Mouse (Mus musculus) olfactory bulb, adult 2 months (tissue): ENCODE measurements around the gene Hopx.

Experiments
- CTCF ChIP-seq: fragments of 200-500 bp; IDR thresholded peaks from 2 replicates; pipeline ENCODE4 v1.5.1; 2012; ENCODE audit warnings: low read depth, mild to moderate bottlenecking, low read length, moderate library complexity; ENCODE audit not compliant: insufficient read depth
- POLR2A ChIP-seq: fragments of 200-500 bp; IDR thresholded peaks from 2 replicates; pipeline ENCODE4 v1.6.1; 2012; ENCODE audit warnings: mild to moderate bottlenecking, low read depth, low read length, moderate library complexity; ENCODE audit not compliant: insufficient read depth

DNA sequence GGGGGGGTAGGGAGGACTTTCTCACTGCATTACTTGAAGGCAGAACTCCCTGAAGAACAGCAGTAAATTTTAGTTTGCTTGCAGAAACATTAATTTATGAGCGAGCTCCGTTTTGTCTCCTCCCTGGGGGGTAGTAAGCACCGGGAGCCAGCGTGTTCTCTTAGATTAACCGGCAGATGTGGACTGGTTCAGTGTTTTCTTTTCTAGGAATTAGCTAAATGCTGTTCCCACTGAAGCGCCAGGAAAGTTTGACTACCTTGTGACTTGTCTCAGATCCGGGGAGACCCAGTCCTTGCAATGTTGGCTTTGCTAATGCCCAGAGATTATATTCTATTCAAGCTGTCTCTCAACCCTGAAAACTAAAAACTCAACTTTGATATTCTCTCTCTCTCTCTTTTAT lies 26.4 kb upstream of the Hopx start:
- TF ChIP-seq CTCF (no peak), POLR2A (no peak)
